Mouse (Mus musculus): ENCODE results near the gene Slco2a1. TPM values are rescaled to one million over a fixed set of nuclear protein-coding genes. Genes with fewer than 3 reads are reported as not detected.
A peak's percentile ranks its signal among the peaks of the same experiment; 100 is the strongest.

Slco2a1 gene
- total RNA-seq (2022): 1 to 10 TPM in 2 of 4 experiments, under 1 TPM in 2; 0.51 to 1.1 (median 0.80) TPM

DNA sequence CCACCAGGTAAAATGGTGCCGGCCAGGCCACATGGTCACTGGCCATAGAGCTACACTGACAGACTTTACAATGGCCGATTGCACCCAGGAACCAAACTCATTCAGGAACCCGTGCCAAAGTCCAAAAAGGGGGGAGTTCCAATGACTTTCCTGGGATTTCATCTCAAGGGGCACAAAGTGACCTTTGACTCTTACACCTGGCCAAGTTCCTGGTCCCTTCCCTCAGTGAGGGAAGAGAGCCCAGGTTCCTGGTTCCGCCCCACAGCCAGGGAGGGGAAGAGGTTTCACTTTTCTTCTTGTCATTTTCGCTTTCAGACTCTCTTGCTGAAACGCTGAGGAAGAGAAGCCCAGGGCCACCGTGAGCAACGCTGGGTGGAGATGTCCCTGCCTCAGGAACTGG lies at the start of gene Slco2a1:
Gene Slco2a1 (plus strand): TSS at position 251 of the 400 bp plus-strand sequence.
- no peak for DNase-seq (ENCODE audit: low spot score in 2 of 2)

DNA sequence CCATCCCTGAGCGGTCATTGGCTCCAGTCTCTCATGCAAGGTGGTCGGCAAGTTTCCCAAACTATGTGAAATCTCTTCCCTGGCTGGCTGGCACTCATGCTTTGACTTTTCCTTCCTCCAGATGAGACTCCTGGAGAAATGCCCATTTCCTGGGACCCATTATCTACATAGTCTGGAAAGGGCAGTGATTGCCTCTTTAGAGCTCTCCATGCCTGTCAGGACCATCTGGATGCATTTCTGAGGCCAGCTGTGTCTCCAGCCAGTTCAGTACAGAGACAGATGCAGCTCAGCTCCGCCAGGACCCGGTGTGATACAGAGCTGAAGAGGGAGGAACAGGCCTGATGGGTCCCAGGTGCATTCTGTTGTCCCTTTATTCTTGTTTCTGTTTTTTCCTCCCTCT lies 46.3 kb upstream of the Slco2a1 start:
- DNase-seq (ENCODE audit: low spot score in 2 of 2): no peak

DNA sequence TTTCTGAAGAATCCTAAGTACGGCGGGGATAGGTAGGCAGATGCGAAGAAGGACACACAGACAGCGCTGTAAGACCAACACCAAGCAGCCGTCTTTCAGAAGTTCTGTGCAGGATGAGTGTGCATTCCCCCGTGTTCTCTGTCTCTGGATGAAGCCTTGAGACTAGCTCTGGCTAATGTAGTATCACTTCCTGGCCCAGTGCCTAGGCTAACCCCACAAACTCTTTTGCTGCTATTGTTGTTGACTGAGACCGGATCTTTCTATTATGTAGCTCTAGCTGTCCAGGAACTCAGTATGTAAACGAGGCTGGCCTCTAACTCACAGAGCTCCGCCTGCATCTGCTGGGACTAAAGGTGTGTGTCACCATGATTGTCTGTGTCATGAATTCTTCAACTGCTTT lies 43.6 kb upstream of the Slco2a1 start:
- DNase-seq (ENCODE audit: low spot score in 2 of 2): no peak

DNA sequence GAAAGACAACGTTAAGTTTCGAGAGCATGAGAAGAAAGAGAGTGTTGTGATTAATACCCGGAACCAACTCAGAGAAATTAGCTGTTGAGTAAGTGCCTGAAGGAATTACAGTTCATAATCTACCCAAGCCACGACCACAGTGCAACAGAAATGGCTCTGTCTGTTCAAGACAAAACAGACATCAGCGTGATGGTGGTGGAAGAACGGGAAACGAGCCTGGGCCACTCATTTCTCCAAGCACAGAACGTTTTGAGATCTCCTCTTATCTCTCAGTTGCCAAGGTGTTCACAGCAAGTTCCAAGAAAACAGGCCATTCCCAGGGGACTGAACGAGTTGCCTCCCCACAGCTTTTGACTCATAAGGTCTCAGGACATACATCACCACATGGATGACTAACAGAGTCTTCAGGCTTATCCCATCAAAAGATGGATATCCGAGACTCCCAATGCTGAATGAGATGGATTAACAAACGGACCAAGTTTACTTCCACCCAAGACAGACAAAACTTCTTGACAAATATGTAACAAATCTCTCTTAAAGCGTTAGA lies 42.0 kb upstream of the Slco2a1 start:
- DNase-seq (ENCODE audit: low spot score in 2 of 2): no peak

DNA sequence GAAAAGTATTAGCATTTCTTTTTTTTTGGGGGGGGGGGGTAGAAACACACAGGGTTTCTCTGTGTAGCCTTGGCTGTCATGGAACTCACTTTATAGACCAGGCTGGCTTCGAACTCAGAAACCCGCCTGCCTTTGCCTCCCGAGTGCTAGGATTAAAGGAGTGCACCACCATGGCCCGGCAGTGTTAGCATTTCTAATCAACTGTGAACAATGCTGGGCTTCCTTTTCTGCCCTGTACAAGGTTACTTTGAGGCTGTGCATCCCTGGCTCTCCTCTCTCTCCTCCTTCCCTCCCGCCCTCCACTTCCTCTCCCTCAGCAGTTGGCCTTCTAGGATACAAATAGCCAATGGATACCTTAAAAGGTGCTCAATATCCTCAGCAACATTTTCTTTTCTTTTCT lies 39.8 kb upstream of the Slco2a1 start:
- DNase-seq (ENCODE audit: low spot score in 2 of 2): no peak

DNA sequence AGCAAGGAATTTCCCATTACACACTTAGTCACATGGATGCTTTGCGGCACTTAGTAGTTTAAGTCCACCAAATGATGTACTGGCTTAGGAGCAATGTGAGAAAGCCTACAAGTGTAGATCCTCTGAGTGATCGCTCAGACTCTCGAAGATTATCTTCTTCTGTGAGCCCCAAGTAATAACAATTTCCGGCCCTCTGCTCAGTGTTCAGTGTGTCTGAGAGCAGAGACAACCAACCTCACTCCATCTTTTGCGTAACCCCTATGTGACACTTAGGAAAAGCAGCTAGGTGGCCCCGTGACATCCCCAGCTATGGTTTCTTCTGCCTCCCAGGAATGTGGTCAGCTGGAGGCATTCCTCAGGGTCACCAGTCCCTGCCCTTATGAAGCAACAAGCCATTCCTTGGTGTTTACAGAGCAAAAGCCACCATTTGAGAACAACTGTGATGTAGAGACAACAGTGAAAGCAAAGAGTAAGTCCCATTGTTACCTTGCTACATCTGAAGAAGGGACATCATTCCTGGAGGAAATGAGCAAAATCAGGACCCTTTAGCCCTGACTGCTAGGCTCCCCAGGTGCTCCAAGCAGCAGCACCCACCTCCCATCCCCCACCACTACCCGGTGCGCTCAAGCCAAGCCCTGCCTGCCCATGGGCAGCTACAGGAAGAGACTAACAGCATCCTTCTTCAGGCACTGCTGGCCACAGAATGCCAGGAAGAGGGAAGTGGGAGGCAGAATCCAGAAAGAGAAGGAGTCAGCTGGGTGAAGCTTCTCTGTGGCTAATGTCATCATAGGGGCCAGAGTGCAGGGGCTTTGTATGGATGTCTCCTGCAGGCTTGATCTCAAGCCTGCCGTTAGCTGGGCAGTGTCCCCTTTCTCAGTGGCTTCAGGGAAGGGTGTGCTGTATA lies 37.2 kb upstream of the Slco2a1 start:
- DNase-seq (ENCODE audit: low spot score in 2 of 2): no peak

DNA sequence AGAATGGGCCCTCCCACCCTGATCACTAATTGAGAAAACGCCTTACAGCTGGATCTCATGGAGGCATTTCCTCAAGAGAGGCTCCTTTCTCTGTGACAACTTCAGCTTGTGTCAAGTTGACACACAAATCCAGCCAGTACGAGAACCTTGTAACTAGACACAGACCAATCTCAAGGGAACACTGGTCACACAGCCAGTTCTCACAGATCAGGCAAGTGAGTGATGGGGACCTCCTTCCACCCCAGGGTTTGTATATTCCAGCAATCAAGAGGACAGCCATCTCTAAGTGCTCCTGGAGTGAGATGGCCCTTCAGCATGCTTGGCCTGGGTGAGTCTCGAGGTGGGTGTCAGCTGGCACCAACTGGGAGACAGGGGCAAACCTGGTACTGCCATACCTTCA lies 32.6 kb upstream of the Slco2a1 start:
- DNase-seq (ENCODE audit: low spot score in 2 of 2): no peak

DNA sequence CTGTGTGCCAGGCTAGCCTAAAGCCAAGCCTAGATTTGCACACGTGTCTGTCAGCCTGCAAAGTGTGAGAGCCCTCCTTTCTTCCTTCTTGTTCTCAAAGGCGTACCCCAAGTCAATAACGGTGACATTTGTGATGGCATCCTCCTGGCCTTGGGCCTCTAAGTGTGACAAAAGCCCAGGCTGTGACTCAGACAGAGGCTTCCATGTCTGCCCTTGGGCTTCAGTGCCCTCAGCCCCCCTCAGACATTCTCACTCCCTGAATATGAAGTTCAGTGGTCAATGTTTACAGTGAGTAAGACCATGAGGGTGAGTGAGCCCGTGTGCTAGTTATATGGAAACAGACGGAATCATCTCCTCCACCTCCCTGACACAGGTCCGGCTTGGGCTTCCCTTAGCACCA lies 29.8 kb upstream of the Slco2a1 start:
- no peak for DNase-seq (ENCODE audit: low spot score in 2 of 2)

DNA sequence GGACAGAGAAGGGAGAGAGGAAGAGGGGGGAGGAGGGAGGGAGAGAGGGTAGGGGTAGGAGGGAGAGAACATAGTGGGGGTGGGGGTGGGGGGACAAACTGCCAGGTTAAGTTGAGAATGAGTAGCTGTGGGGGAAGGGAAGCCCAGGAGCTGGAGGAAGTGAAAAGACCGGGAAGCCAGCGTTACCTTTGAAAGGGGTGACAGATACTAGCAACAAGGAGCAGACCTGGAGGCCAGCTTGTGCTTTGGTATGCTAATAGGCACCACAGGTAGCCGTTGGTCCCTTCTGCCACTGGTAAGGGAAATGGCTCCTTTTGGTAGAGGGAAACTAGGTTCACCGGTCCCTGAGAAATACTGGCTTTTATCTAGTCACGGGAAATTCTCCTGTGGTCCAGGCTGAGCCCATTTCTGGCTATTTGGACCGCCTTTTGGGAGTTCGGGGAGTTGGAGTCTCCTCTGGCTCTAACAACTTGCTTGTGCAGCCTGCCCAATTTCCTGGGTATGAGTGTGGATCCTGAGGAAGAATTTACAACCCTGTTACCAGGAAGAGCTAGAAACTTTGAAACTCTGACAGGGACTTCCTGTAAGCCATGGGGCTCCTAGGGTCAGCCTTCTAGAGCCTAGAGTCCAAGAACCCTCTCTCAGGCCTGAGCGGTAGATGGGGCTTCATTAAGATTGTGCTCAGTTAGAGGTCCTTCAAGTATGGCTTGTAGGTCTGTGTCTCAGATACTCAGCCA lies 27.0 kb upstream of the Slco2a1 start:
- DNase-seq (ENCODE audit: low spot score in 2 of 2): no peak

DNA sequence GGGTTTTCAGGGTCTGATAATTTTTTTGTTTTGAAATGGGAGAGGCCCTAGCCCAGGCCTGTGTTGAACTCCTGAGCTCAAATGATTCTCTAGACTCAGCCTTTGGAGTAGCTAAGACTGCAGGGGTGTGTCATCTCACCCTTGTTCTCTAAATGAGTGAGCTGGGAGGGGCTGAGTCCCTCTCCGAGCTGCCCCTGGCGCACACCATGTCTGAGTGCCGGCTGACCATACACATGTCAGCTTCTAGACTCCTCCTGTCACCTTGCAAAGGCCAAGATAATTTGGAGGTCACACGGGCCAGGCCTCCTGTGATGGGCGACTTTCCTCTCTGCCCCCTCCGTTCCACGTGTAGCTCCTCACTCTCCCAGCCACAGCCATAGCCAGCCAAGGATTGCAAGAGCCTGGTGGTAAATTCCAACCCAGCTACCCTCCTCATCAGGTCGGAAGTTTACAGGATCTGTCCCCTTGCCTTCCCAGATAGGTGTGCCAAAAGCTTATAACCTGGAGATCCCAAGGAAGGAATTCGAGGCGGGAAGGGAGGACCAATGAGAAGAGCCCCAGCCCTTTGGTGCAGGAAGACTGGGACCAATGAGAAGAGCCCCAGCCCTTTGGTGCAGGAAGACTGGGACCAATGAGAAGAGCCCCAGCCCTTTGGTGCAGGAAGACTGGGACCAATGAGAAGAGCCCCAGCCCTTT lies 26.3 kb upstream of the Slco2a1 start:
- DNase-seq (ENCODE audit: low spot score in 2 of 2): no peak

DNA sequence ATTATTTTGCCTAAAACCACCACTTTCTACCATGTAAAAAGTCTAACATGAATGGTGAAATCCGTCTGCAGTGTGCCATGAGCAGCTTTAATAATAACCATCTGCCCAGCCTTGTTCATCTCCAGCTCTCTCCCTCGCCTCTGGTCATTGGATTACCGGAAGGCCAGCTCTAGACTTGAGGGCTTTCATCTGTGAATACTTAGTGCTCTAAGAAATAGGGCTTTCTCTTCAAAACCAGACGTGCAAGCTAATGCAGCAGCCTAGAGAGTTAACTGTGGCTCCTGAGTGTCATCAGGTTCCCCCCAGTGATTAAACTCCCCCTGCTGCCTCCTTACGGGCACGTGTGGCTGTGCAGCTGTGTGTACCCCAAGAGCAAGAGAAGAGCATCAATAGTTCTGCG lies 25.2 kb upstream of the Slco2a1 start:
- DNase-seq (ENCODE audit: low spot score in 2 of 2): no peak

DNA sequence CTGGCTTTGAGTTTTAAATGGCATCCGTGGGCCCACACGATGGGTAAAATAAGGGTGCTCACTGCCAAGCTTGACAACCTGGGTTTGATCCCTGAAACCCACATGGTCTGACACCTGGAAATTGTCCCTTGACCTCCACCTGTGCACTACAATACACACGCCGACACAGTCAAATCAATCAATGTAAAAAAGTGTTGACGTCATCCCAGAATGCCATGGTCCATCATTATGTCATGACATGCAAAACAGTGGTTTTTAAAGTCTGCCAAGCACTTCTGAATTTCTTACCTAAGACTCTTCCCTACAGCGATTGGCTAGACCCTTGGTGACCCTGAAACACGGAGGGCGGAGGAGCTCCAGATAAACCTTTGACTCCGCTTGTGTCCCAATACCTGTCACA lies 23.9 kb upstream of the Slco2a1 start:
- DNase-seq (ENCODE audit: low spot score in 2 of 2): no peak

DNA sequence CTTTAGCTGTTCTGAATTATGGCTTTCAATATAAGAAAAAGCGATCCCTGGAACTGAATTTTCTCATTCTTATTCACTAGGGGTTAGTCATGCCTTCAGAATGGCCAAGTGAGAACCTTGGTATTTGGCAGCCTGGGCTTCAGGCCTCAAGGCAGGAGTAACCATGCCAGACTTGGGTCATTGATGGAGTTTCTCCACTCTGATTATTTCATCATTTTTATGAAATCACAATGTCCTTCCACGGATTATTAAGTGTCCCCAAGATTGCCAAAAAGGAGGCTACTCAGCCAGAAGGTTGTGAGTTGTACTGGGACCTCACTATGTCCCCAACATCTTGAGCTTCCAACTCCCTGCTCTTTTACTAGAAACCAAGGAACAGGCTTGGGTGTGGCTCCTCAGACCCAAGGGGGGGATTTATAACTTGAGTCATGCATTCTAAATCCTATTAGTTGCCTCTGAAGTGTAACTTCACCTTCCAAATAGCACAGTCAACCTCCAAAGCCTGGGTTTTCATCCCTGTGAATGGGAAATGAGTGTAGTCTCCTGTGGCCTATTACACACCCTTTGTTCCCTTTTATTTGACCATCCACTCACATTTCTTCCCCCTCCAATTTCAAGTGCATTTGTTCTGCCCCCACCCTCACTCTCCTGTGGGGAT lies 16.0 kb upstream of the Slco2a1 start:
- peak in 1 of 2 experiments; percentile 28 for DNase-seq (ENCODE audit: low spot score in 2 of 2)

DNA sequence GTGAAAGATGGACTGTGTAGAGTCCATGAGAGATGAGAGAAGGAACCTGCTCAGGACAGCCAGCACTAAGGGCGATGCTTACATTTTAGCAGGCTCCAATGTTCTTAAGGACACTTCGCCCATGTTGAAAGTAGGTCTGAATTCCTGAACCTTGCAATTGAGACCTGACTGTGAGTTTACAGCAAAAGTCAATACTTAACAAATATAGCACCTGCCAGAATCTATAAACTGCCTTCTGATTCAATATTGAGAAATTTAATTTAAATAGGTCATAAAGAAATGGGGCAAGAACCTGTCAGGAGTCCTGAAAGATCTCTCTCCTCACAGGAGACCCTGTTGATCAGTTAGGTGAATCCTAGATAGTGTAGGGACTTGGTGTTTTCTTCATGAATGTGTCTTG lies 12.6 kb upstream of the Slco2a1 start:
- DNase-seq (ENCODE audit: low spot score in 2 of 2): no peak

DNA sequence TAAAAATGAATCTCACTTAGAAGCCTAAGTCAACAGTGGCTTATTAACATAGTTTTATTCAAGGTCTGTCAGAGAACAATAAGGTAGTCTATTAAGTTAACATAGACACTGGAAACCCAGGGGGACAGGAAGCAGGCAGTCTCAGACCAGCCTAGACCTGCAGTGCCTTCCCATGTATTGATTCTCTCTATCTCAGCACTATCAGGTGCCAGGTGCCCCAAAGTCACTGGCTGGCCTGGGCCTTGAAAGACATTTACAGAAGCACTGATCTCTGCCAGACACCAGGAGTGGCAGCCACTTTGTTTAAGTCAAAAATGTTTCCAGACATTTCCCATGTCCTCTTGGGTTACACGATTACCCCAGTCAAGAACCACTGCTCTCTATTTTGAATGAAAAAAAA lies 11.4 kb upstream of the Slco2a1 start:
- DNase-seq (ENCODE audit: low spot score in 2 of 2): no peak

DNA sequence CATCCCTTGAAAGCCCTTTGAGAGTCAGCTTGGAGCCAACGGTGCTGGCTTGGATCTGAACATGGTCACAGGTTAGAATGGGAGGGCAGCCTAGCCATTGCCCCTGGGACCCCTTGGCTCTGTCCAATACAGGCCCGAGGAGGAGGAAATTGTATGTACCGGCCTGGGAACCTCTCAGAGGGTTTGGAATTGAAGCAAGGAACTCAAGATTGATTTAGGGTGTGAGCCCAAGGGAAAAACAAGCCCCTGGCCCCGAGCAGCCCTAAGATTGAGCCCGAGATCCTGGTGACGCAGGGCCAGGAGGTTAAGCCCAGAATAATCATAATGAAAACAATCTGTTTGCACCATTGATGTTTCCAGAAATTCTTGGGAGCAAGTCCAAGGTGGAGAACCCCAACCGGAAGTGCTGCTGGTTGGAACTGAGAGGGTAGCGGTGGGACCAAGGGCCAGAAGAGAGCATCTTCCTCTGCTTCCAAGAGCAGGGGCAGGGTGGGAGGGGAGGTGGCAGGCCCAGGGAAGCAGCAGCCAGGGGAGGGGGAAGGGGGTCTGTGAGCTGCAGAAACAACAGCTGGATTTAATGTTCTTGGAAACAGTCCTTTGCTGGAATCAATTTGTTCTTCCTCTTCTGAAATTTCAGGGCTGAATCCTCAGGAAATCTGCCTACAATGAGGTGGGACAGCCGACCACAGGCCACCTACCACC lies 10.6 kb upstream of the Slco2a1 start:
- peak; percentile 56 to 73 for DNase-seq (ENCODE audit: low spot score in 2 of 2)

DNA sequence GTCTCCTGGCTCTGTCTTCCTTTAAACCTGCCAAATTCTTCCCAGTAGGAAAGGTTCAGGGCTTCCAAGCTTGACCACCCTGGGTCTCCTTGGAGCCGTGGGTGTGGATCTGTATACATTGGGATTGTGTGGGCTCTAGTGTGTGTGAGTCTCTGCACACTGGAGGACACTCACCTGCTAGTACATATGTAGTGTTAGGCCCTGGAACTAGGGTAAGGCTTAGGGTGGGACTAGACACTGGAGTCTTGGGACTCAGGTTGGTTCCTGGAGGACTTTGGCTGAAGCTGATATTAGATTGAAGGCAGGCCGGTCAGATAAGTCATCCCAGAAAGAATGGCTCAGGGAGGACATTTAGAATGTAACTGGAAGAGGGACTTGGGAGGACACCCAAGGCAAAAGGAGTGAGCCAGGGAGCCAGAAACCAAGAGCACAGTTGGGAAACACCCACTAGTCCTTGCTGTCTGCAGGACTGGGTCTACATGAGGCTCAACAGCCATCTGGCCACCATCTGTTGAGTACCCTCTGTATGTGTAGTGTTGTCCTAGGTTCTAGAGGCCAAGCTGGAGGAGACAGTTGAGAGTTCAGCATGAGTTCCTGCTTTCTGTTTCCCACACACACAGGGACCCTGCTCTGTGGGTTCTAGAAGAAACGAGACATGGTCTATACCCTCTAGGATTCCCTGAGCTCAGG lies 9.4 kb upstream of the Slco2a1 start:
- DNase-seq (ENCODE audit: low spot score in 2 of 2): no peak

DNA sequence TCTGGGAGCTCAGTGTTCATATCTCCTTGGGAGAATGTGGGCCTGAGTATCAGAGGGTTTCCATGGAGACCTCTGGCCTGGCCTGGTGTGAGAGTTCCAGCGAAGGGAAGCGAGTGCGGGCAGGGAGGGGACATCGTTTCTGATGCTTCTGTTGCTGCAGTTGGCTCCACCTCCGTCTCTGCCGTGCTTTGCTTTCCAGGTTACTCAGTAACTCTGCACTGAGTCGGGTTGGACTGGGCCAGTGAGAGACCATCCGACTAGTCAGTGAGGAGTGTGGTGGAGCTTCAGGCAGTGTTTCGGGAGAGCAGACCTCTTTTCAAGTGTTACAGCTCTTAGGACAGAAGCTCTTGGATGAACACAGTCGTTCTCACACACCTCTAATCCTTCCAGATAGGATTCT lies 8.6 kb upstream of the Slco2a1 start:
- DNase-seq (ENCODE audit: low spot score in 2 of 2): no peak

DNA sequence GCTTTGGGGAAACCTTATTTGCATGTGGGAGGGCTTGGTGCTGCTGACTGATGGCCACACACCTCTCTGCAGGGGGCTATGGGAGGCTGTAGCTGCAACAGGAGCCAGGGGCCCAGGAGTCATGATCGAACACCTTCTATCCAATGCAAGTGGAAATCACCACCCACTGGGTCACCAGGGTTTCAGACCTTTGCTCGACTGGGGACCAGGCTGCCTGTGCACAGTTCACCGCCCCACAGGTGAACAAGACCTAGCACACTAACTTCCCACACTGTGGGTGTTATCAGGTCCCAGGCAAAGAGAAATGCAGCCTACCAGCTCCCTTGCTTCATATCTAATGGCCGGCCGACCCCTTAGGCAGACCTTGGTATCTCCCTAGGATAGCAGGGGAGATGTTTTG lies 8.1 kb upstream of the Slco2a1 start:
- no peak for DNase-seq (ENCODE audit: low spot score in 2 of 2)

DNA sequence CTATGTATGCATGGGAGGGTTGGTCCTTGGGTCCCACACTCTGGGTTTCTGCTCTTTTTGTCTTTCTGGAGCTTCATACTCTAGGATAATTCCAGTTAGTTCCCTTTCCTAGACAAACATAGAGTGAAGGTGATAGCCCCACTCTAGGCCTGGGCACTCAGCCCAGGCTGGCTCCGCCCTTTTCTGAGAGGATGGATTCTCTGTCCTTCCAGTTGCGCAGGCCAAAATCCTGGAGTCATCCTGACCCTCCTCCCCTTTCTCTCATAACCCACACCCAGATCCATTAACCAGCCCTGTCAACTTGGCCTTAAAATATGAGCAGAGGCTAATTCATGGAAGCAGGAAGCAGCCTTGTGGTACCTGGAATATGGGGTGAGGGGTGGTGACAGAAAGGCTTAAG lies 6.7 kb upstream of the Slco2a1 start:
- DNase-seq (ENCODE audit: low spot score in 2 of 2): peak in 1 of 2 experiments; percentile 16

Data from gastrocnemius, adult 8-10 months (tissue).